Mouse (Mus musculus) megakaryocyte-erythroid progenitor cell, adult 5-6 weeks (primary cell): Measurements from ENCODE around the gene Ccdc85b. TPM values are rescaled to one million over a fixed set of nuclear protein-coding genes. Genes with fewer than 3 reads are reported as not detected.
A peak's percentile ranks its signal among the peaks of the same experiment; 100 is the strongest.
"Not testable (repeated sequence)": the region's sequence is repeated elsewhere in the genome, so short reads cannot be mapped to it uniquely, and the experiment has no call there.

Experiments
- ATAC-seq: replicated peaks from 2 replicates; pipeline ENCODE4 v1.8.0; 2016; ENCODE audit warnings: mild to moderate bottlenecking, inconsistent platforms; ENCODE audit not compliant: severe bottlenecking, poor library complexity, low FRiP score, low TSS enrichment
- total RNA-seq, 2 experiments: library from RNA; stranded (forward) in 1 of 2; stranded (reverse) in 1 of 2; fragments of 200-1000, 215-1000 nt in 1 of 2; fragments of >200 nt in 1 of 2; fragmentation: Nextera tagmentation in 1 of 2; gene quantifications; 2 replicates each; pipeline ENCODE4 v1.2.3; 2014 to 2017

Ccdc85b gene
- total RNA-seq (2014; fragmentation: Nextera tagmentation) (2.6 and 2.9 TPM in 2 replicates), total RNA-seq (2017) (2.1 and 2.5 TPM in 2 replicates)

GRCm38 (mm10) chr19:5457746-5458442 is at the start of gene Ccdc85b:
Gene Ccdc85b, minus strand, starts transcription at chr19:5457894.
- no peak for ATAC-seq

- no peak for ATAC-seq
These were observed 46.0 kb upstream of the Ccdc85b start, which contains the start of gene 1700020D05Rik for GRCm38 (mm10) chr19:5503687-5504086. Gene 1700020D05Rik, minus strand, starts transcription at chr19:5503787.

DNA sequence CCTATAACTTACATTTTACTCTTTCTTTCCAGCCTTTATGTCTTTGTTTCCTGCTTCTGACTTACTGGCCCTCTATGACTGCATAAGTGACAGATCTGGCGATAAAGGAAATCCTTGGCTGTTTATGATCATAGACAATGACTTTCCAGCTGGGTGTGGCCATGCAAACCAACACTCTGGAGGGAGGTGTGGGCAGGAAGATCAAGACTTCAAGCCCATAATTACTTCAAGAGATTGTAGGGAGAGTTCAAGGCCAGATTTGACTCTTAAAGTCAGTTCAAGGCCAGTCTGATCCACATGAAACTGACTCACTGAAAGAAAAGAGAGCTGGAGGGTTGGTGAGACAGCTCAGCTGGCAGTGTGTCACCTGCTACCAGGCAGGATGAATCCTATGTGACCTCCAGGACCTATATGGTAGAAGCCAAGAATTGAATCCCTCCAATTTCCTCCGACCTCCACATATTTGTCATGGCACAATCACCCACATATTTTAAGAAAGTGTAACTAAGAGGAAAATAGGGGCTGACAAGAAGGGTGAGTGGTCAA is 42.7 kb upstream of the Ccdc85b start:
- no peak for ATAC-seq

DNA sequence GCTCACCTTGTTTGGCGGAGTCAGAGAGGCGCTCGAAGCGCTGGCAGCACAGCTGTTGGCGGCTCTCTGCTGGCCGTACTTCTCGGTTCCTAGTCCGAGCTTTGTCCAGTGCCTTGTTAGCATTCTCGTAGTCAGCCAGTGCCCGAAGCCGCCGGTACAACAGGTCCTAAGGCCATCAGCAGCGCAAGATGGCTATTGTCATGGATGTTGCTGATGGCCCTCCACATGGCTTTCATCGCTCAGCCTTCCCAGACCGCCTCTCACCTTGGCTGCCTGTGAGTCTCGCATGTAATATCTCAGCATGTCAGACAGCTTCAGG is 38.3 kb upstream of the Ccdc85b start:
- ATAC-seq = no peak

GRCm38 (mm10) chr19:5495353-5496051 is 37.8 kb upstream of the Ccdc85b start:
- ATAC-seq = no peak

DNA sequence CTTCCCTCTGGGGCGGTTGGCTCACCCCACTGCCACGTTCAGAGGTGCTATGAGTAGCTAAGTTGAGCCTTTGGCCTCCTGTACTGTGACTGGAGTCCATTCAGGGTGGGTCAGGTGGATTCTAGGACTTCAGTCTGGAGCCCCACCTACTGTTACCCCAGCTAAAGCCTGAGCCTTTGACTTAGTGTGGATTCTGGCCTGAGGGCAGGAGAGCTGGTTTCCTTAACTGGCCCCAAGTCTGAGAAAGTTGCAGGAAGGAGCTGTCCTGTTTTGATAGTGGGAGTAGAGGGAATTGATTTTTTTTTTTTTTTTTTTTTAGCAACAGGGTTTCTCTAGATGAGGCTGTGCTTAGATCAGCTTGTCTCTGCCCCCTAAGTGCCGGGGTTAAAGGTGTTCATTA is 36.6 kb upstream of the Ccdc85b start:
- no peak for ATAC-seq

DNA sequence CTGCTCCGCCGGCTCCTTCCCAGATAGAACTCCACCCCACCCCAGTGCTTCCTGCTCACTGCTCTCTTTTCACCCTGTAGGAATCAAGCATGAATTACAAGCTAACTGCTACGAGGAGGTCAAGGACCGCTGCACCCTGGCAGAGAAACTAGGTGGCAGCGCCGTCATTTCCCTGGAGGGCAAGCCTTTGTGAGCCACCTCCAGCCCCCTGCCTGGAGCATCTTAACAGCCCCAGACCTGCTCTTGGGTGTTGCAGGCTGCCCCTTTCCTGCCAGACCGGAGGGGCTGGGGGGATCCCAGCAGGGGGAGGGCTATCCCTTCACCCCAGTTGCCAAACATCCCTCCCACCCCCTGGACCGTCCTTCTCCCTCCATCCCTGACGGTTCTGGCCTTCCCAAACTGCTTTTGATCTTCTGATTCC is 35.6 kb upstream of the Ccdc85b start:
- not testable (repeated sequence) for ATAC-seq

DNA sequence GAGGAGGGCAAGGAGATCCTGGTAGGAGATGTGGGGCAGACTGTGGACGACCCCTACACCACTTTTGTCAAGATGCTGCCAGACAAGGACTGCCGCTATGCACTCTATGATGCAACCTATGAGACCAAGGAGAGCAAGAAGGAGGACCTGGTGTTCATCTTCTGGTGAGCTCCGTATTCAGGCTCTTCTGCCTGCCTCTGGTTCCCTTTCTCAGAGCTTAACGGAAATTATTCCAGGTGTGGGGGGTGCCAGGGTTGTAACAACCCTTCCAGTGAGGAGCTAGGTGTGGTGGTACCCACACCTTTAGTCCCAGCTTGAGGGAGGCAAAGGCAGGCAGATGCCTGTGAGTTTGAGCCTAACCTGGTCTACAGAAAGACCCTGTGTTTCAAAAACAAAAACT is 34.9 kb upstream of the Ccdc85b start:
- ATAC-seq = no peak

DNA sequence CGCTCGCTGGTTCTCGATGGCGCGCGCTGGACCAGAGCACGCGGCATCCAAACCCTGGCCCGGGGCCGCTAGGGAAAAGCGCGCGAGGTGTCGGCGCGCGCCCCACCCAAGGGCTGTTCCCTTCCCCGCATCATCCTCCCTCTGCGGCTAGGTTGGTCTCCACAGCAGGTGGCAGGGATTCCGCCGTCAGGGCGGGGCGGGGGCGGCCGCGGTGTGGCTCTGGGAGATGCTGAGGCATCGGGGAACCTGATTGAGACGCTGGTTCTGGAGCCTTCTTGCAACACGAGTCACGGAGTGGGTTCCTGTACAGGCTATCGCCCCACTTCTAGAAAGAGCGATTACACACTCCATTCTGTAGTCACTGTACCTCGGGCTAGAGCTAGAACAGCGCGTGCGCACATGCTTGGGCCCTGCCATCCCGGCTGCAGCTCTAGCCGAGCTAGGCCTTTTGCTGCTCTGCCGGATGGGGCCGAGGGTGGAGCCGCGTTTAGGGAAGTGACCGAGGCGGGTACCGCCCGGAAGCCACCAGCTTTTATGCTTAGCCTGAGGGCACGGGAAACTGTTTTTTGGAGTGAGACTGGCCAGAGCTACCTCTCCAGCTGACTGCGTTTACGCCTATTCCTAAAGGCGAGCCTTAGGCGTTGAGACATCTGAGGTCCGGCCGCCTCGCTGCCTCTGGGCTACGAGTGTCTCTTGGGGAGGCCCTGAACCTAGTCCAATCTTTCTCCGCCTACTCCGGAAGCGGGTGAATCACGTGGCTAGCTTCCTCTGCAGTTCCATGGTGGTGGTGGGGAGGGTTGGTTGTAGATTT is 33.4 kb upstream of the Ccdc85b start:
- peak; percentile 27 for ATAC-seq

GRCm38 (mm10) chr19:5490313-5490897 is 32.7 kb upstream of the Ccdc85b start, which contains the start of gene Cfl1:
Gene Cfl1, plus strand, starts transcription at chr19:5490455.
- ATAC-seq = peak; percentile 51

DNA sequence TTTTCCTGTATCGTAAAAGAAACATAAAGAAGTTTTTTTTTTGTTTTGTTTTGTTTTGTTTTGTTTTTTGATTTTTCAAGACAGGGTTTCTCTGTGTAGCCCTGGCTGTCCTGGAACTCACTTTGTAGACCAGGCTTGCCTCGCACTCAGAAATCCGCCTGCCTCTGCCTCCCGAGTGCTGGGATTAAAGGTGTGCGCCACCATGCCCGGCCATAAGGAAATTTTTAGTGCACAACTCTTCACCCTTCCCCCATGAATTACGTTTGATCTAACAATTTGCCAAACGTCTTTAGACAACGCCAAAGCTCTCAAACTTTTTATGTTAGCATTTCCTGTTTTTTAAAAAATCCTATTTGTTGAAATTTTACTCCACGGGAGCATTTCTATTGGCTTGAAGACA is 32.0 kb upstream of the Ccdc85b start:
- not testable (repeated sequence) for ATAC-seq

DNA sequence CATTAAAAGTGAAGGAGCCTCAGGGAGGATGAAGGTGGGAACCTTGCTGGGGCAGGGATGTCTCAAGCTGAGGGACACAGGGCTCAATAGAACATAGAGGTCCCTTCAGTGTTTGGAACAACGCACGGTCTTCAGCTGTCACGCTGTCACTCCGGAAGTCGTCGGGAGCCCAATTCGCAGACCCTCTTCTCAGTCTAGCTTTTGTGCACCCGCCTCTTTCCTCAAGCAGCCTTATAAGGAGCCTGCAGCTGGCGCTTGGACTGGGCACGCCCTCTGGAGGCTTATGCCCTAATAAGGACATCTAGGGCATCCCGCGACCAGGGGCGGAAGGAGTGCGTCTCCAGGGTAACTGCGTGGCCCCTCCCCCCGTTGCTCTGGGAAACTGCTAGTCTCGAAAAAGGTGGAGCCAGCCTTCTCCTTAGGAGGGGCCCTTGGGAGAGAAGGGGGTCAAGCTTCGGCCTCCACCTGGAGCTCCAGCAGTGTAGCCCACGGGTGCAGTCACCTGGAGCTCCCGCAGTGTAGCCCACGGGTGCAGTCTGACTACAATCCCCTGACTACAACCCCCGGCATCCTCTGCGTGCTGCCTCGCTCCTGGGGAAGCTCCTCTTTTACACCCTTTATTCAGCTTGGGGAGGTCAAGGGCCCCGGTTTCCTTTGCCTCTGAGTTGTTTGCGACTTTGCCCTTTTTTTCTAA is 31.3 kb upstream of the Ccdc85b start:
- ATAC-seq = peak; percentile 67

- ATAC-seq = peak; percentile 46
These were observed 30.3 kb upstream of the Ccdc85b start, which contains the start of gene Mus81 for GRCm38 (mm10) chr19:5487768-5488550. Gene Mus81, minus strand, starts transcription at chr19:5488402.

DNA sequence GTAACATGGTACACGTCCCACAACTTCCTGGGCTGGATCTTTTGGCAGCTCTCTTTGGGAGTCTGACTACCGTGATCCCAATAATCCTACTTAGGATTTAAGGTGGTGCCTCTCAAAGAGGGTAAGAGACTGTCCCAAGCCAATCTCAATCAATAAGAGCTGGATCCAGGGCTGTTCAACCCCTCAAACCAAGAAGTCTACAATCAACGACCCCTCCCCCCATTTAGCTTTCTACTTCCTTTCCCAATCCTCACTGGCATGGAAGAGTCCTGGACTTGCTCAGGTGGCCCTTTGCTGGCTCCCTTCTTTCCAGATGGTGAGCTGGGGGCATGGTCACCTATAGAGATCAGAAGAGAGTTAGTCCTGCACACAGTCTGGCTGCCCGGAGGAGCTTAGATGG is 29.1 kb upstream of the Ccdc85b start:
- ATAC-seq = no peak

DNA sequence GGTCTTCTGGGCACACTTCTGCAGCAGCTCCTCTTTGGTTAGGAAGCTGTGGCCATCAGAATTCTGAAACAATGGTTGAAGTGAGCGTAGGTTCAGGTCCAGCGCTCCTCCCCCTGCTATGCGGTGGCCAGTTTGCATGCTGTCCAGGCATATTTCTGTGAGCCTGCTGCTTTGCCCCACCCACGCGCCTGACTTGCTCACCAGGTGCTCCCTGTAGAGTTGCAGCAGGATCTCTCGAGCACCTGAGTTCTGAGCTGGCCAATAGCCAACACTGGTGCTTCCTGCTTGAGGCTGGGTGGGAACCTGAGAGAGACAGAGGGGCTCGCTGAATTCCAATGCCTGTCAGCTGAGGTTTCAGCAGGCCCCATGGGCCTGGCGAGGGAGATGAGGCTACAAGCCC is 28.6 kb upstream of the Ccdc85b start:
- no peak for ATAC-seq

DNA sequence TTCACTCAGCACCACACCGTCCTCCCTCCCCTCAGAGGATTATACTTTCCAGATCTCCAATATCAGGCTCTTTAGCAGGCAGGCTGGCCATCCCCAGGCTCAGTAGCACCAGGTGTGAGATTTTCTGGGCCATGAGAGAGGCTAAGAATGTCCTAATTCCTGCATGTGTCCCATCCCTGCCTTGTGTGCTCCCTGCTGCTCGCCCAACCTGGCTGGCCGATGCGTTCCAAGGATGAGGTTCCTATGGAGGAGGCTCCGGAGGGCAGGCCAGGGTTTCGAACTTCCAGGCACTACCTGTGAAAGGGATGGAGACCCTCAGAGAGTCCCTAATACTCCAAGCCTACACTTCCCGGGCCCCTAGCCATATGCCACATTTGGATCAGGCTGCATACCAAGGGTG is 28.1 kb upstream of the Ccdc85b start:
- ATAC-seq = no peak

DNA sequence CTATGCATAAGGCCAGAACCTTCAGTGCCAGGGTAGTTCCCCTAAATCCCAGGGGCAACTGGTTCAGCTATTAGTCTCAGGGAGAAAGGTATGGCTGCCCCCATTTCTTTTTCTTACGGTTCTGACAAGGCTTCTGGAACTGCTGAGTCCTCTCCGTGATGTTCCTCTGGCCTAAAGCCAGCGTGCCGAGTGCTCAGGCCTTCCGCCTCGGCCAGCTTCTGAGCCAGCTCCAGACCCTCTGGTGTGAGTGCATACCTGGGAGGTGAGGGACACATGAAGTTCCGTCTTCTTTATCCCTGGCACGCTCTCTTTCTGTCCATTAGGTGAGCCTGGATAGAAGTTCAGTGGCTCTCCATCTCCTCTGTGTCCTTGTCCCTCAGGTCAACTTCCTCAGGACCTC is 27.7 kb upstream of the Ccdc85b start:
- no peak for ATAC-seq

DNA sequence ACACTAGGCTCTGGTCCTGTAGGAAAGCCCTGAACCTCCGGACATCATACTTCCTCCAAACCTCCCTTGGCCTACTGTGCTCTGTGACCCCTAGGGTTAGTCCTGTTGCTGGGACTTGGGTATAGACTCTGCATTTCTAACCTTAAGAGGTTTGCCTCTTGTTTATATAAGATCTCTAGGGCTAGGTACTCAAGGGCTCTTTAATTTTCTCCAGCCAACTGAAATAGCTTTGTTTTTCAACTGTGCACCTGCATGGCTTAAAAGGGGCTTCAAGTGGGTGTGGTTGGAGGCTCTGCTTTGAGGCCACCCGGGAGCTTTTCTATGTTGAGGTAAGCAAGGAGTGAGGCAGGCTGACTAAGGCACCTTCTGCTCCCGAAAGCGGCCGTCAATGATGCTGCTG is 26.8 kb upstream of the Ccdc85b start:
- no peak for ATAC-seq
